ENCODE assay signal across 18 mouse cellular contexts in genomic region chr15:95742955-95743354, GRCm38 (mm10).
"Had no signal": no experiment of that assay in that cellular context is flagged by ENCODE, and none has a peak within 500 bp of the region (broad histone marks: within the 10 kb centered on the region; RNA-seq: fewer than 3 reads in every experiment).

No protein-coding gene starts in this region.

- H3K4me2 ChIP-seq: lung, embryonic 14.5 days; midbrain, embryonic 13.5 days; neural tube, embryonic 13.5 days; neural tube, embryonic 15.5 days had no signal

- H3K36me3 ChIP-seq: midbrain, embryonic 10.5 days; midbrain, embryonic 13.5 days; neural tube, embryonic 13.5 days; neural tube, embryonic 15.5 days had no signal

- DNase-seq: lung, adult 18-20 months; lung, embryonic 14.5 days; lung, postnatal 10 days; lung, postnatal 4 days; retina, postnatal 1 day; right cerebral cortex, adult 18-20 months; right cerebral cortex, postnatal 25 days; right cerebral cortex, postnatal 4 days; spleen, adult 18-20 months; thymus, adult 2 months; thymus, postnatal 25 days; thymus, postnatal 4 days had no signal

- H3K9ac ChIP-seq: lung, embryonic 14.5 days; midbrain, embryonic 13.5 days; neural tube, embryonic 13.5 days; neural tube, embryonic 15.5 days had no signal

- H3K4me3 ChIP-seq: midbrain, embryonic 10.5 days; midbrain, embryonic 13.5 days; myocyte; neural tube, embryonic 13.5 days; neural tube, embryonic 15.5 days had no signal

- ATAC-seq: midbrain, embryonic 13.5 days; midbrain, embryonic 16.5 days had no signal

- H3K27ac ChIP-seq: midbrain, embryonic 10.5 days; midbrain, embryonic 13.5 days; neural tube, embryonic 13.5 days; neural tube, embryonic 15.5 days had no signal

- H3K9me3 ChIP-seq: midbrain, embryonic 10.5 days; midbrain, embryonic 13.5 days; neural tube, embryonic 13.5 days; neural tube, embryonic 15.5 days had no signal

- H3K27me3 ChIP-seq: midbrain, embryonic 13.5 days; neural tube, embryonic 13.5 days; neural tube, embryonic 15.5 days had no signal

- H3K4me1 ChIP-seq: neural tube, embryonic 13.5 days had no signal
